Mouse (Mus musculus) heart, embryonic 16.5 days (tissue): Measurements from ENCODE around the gene Ptprr. TPM values are rescaled to one million over a fixed set of nuclear protein-coding genes. Genes with fewer than 3 reads are reported as not detected.

Experiments used
- ATAC-seq: fragments of 200-750 bp; cut with Nextera tagmentation; replicated peaks from 2 replicates; pipeline ENCODE4 v1.8.0; 2017; ENCODE audit warnings: moderate number of reproducible peaks; ENCODE audit not compliant: insufficient read depth, low FRiP score; ENCODE audit errors: extremely low read depth
- H3K27ac ChIP-seq: fragments of 300-500 bp; sonication (generic); 2 replicates; pipeline ENCODE4 v1.5.1; 2014; ENCODE audit warnings: mild to moderate bottlenecking, low read length, control low read depth, moderate library complexity
- H3K27me3 ChIP-seq: fragments of 300-500 bp; sonication (generic); 2 replicates; pipeline ENCODE4 v1.6.1; 2014; ENCODE audit warnings: low read length, mixed read lengths; ENCODE audit not compliant: control insufficient read depth, insufficient read depth
- H3K36me3 ChIP-seq: fragments of 300-500 bp; sonication (generic); 2 replicates; pipeline ENCODE4 v1.6.1; 2014; ENCODE audit not compliant: control insufficient read depth, insufficient read depth
- H3K4me1 ChIP-seq: fragments of 300-500 bp; sonication (generic); 2 replicates; pipeline ENCODE4 v1.6.1; 2014; ENCODE audit warnings: low read length, mixed read lengths; ENCODE audit not compliant: control insufficient read depth, insufficient read depth
- H3K4me2 ChIP-seq: fragments of 300-500 bp; sonication (generic); 2 replicates; pipeline ENCODE4 v1.6.1; 2014; ENCODE audit warnings: low read depth, mild to moderate bottlenecking, control low read depth, low read length
- H3K4me3 ChIP-seq: fragments of 300-500 bp; sonication (generic); 2 replicates; pipeline ENCODE4 v1.5.1; 2014; ENCODE audit warnings: mild to moderate bottlenecking, control low read depth, low read length
- H3K9ac ChIP-seq: fragments of 300-500 bp; sonication (generic); 2 replicates; pipeline ENCODE4 v1.6.1; 2014; ENCODE audit warnings: low read length, control low read depth
- H3K9me3 ChIP-seq: fragments of 300-500 bp; sonication (generic); replicated peaks from 2 replicates; pipeline ENCODE4 v1.6.1; 2016; ENCODE audit warnings: low read length; ENCODE audit not compliant: control insufficient read depth
- WGBS: fragments of 180-500 bp; shearing (Covaris S2); extraction: QIAGEN DNeasy Blood & Tissue Kit; methylation state at CpG from one replicate; pipeline ENCODE4 v1.1.7; 2014; 5-methylcytosine and 5-hydroxymethylcytosine counted together
- polyA plus RNA-seq: library from polyadenylated mRNA; unstranded; fragments of >200 nt; fragmentation: Nextera tagmentation; extraction: Ambion mirVana; gene quantifications from 2 replicates; pipeline ENCODE4 v1.2.1, GENCODE M21; 2015

Gene Ptprr
- polyA plus RNA-seq, 1 experiment from 2014 or later, result 0.35 TPM

DNA sequence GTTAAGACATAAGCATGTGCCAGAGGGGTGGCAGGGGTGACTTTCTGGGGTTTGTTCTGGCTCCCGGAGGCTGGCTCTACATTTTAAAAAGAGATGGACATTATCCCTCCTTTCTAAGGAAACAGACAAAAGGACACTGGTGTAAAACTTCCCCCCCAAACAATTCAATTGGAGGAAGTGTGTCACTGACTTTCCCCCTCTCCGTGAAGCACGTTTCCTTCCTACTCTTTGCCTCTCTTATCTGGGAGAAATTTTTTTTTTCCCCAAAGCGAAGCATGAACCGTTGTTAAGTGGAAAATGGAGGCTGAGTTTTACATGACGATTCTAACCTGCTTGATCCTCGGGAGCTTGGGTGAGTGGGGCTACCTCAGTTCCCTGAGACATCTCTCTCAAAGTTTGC is 257.3 kb downstream of the Ptprr start, which contains the start of gene Ptprb:
Gene Ptprb, plus strand, starts transcription at position 244 of the 400 bp plus-strand sequence.
- Histone ChIP-seq H3K9ac (peak within 1 kb of the TSS; percentile 36; the same call in 1 of the 2 replicates), H3K4me2 (peak within 1 kb of the TSS; percentile 42; the same call in 1 of the 2 replicates), H3K9me3 (no peaks in the 10 kb centered on the region), H3K27me3 (no peaks in the 10 kb centered on the region), H3K4me1 (no peaks in the 10 kb centered on the region), H3K4me3 (peak within 1 kb of the TSS; percentile 42), H3K27ac (peak within 1 kb of the TSS; percentile 75), H3K36me3 (no peaks in the 10 kb centered on the region)
- no peak for ATAC-seq
- WGBS, result 34% methylated on average over 7 of the region's 7 CpGs

DNA sequence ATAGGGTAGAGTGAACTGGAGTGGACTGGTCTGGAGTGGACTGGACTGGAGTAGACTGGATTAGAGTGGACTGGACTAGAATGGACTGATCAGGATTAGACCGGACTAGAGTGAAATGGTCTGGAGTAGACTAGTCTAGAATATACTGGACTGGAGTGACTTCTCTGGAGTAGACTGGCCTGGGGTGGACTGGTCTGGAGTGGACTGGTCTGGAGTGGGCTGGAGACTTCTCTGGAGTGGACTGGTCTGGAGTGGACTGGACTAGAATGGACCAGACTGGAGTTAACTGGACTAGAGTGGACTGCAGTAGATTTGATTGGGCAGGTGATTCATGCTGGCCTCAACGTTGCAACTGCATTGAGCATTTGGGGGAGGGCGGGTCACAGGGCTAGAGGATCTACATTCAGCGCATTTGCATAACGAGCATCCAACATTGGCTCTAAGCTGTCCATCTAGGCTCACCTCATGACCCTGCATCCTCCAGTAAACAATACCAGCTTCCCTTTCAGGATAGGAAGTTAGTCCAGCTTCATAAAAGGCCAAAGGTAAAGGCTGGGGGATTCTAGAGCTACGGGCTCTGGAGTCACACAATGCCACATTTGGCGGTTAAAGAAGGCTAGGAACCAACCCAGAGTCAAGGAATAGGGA is 268.8 kb downstream of the Ptprr start:
- Histone ChIP-seq H3K27me3 (no peaks in the 10 kb centered on the region), H3K4me1 (0 out of 2 replicates have a peak, but pooled peaks cover 2% of the 10 kb centered on the region), H3K36me3 (no peaks in the 10 kb centered on the region), H3K27ac (no peak overlapping the region), H3K9me3 (no peaks in the 10 kb centered on the region), H3K4me3 (no peak overlapping the region), H3K9ac (no peak overlapping the region), H3K4me2 (no peak overlapping the region)
- no peak for ATAC-seq
- WGBS, result 73% methylated on average over 7 of the region's 7 CpGs

DNA sequence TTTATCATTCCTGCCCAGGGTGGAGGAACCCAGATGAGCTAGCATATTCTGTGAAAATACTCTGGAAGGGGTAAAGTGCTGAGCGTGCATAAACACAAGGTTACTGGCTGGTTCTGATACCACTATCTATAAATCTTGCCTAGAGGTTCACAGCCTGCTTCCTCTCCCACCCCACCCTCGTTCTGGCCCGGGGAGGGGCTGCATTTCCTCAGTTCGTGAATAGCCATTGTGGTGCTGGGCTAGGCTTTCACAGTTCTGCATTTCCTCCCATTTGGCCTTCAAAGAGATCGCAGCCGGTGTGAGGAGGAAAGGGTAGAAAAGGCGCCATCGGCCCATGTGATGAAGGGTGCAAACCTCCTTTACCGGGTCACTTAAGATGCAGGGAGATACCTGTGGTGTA is 270.1 kb downstream of the Ptprr start:
- no peaks in the 10 kb centered on the region for H3K9me3 ChIP-seq
- H3K4me2 ChIP-seq, result no peak overlapping the region
- H3K27me3 ChIP-seq, result no peaks in the 10 kb centered on the region
- 0 out of 2 replicates have a peak, but pooled peaks cover 2% of the 10 kb centered on the region for H3K4me1 ChIP-seq
- H3K4me3 ChIP-seq, result no peak overlapping the region
- no peak overlapping the region for H3K9ac ChIP-seq
- 0 out of 2 replicates have a peak overlapping the region, but pooled peaks have one; percentile 37 for H3K27ac ChIP-seq
- no peaks in the 10 kb centered on the region for H3K36me3 ChIP-seq
- WGBS, result 40% methylated on average over 9 of the region's 9 CpGs
- no peak for ATAC-seq

DNA sequence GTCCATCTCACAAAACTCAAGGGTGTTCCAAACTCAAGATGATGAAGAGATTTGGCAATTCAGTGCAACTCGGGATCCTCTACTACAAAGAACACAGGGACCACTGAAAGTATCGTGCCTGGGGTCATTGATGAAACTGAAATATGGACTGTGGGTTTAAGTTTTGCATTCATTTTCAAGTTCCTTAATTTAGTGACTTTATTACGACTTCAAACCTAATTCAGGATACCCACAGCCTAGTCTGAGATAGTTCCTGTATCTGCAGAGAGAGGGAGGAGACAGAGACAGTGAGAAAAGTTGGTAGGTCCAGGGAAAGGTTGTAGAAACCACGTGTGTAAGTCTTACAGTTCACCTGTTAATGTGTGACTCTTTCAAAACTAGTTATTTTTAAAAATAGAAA is 272.5 kb downstream of the Ptprr start:
- H3K9me3 ChIP-seq, result no peaks in the 10 kb centered on the region
- 70% methylated on average over 4 of the region's 4 CpGs for WGBS
- no peaks in the 10 kb centered on the region for H3K36me3 ChIP-seq
- 0 out of 2 replicates have a peak, but pooled peaks cover 2% of the 10 kb centered on the region for H3K4me1 ChIP-seq
- no peak for ATAC-seq
- H3K27ac ChIP-seq, result no peak overlapping the region
- H3K4me3 ChIP-seq, result no peak overlapping the region
- no peak overlapping the region for H3K9ac ChIP-seq
- H3K27me3 ChIP-seq, result no peaks in the 10 kb centered on the region
- H3K4me2 ChIP-seq, result no peak overlapping the region

DNA sequence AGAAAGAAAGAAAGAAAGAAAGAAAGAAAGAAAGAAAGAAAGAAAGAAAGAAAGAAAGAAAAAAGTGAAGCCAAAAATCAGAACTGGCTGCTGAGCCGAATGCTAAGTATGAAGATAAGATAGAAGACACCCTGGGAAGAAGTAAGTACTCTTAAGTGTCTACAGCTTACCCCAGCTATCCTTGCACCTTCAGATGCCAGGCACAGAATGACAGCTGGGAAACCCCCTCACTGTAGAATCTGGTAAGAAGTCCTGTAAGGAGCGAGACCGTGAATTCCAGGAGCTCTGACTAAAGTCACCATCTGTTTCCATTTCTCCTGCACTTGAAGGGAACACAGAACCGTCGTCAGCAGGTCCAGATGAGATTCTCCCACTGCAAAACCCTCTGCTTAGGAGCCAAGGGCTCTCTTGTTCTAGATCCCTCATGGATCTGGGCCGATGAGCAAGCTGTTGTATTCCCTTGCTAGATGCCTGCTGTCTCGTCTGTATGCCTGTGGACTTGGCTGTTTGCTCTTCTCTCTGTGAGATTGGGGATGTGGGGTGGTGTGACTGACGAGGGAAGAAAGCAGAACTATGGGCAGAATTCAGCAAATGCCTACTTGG is 273.2 kb downstream of the Ptprr start:
- Histone ChIP-seq H3K36me3 (no peaks in the 10 kb centered on the region), H3K27me3 (no peaks in the 10 kb centered on the region), H3K4me1 (0 out of 2 replicates have a peak, but pooled peaks cover 2% of the 10 kb centered on the region), H3K27ac (no peak overlapping the region), H3K4me2 (no peak overlapping the region), H3K9me3 (no peaks in the 10 kb centered on the region), H3K4me3 (no peak overlapping the region), H3K9ac (no peak overlapping the region)
- ATAC-seq, result no peak
- WGBS, result 42% methylated on average over 8 of the region's 8 CpGs

DNA sequence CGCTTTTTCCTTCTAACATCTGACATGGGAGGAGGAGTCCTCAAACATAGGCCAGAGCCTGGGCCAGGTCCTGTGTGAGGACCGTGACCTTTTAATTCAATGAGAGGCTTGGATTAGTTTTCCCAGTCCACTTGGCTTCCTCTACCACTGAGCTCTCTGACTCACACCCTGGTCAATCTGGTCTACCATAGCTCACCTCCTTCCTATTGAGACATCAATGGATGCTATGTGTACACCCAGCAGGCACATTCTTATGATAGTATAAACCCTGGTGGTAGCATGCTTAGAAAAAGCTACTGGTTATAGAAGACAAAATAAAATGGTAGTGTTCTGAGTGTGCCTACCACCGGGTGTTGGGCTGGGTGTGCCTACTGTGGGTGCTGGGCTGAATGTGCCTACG is 278.4 kb downstream of the Ptprr start:
- no peak for ATAC-seq
- H3K9ac ChIP-seq, result no peak overlapping the region
- peaks cover 4% of the 10 kb centered on the region; the same call in 1 of the 2 replicates for H3K4me1 ChIP-seq
- H3K9me3 ChIP-seq, result no peaks in the 10 kb centered on the region
- H3K27me3 ChIP-seq, result peaks cover 11% of the 10 kb centered on the region
- H3K4me2 ChIP-seq, result no peak overlapping the region
- 77% methylated on average over 4 of the region's 4 CpGs for WGBS
- no peak overlapping the region for H3K27ac ChIP-seq
- no peak overlapping the region for H3K4me3 ChIP-seq
- no peaks in the 10 kb centered on the region for H3K36me3 ChIP-seq

DNA sequence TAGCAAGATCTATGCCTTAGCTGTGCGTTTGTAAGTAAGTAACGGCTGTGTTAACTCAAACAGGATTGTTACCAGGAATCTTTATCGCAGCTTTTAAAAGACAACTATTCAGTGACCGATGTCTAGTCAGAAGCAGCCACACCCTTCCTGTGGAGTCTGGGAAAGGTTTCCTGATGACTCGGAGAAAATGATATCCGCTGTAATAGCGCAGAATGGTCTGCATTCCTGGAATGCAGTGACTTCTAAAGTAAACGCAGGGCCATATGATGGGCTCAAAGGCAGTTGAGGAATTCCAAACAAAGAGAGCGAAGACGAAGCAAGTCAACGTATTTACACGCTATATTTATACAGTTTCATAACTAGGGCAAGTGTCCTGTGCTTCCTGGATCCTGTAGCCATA is 279.8 kb downstream of the Ptprr start:
- H3K4me1 ChIP-seq, result peaks cover 3% of the 10 kb centered on the region; the same call in 1 of the 2 replicates
- no peaks in the 10 kb centered on the region for H3K36me3 ChIP-seq
- H3K27me3 ChIP-seq, result peaks cover 20% of the 10 kb centered on the region
- ATAC-seq, result no peak
- no peak overlapping the region for H3K4me2 ChIP-seq
- no peak overlapping the region for H3K4me3 ChIP-seq
- no peak overlapping the region for H3K9ac ChIP-seq
- H3K27ac ChIP-seq, result no peak overlapping the region
- 46% methylated on average over 12 of the region's 12 CpGs for WGBS
- no peaks in the 10 kb centered on the region for H3K9me3 ChIP-seq

DNA sequence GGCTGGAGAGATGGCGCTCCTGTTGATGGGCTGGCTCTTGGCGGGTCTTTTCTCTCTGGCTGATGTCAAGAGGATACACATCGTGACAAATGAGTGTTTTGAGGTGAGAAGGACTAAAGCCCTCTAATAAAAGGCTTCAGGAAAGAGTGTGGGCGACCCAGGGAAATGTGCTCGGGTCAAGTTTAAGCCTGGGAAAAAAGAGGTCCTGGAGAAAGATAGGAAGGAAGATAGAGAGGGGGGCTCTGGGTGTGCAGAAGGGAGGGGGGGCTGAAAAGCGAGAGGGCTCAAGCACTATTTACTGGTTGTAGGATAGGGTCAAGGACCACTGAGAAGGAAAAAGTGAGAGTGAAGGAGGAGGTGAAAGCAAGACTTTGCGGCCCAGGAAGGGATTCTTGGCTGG is 282.8 kb downstream of the Ptprr start:
- ATAC-seq, result no peak
- H3K9ac ChIP-seq, result peak overlapping the region; percentile 59
- H3K27ac ChIP-seq, result peak overlapping the region; percentile 41
- peak overlapping the region; percentile 54 for H3K4me3 ChIP-seq
- 14% methylated on average over 7 of the region's 7 CpGs for WGBS
- peaks cover 3% of the 10 kb centered on the region; the same call in 1 of the 2 replicates for H3K4me1 ChIP-seq
- H3K9me3 ChIP-seq, result no peaks in the 10 kb centered on the region
- H3K36me3 ChIP-seq, result no peaks in the 10 kb centered on the region
- H3K27me3 ChIP-seq, result peaks cover 20% of the 10 kb centered on the region
- H3K4me2 ChIP-seq, result peak overlapping the region; percentile 64

DNA sequence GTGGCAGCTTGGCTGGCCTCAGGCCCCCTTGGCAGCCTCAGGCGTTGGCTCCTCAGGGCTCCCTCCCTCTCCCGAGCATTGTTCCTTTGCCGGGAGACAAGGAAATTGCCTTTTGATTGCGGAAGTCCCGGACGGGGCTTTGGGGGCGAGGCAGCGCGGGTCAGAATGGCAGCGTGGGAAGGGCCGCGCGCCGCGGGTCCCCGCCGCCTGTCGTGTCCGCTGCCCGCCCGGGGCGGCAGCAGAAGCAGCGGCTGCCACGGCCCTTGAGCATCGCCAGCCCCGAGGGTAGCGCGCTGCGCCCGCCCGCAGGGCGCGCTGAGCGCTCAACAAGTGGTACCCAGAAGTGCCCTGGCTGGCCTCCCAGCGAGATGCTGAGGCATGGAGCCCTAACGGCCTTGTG is 283.2 kb downstream of the Ptprr start:
- Histone ChIP-seq H3K36me3 (no peaks in the 10 kb centered on the region), H3K4me1 (peaks cover 3% of the 10 kb centered on the region; the same call in 1 of the 2 replicates), H3K4me3 (peak overlapping the region; percentile 54), H3K4me2 (peak overlapping the region; percentile 64), H3K27me3 (peaks cover 20% of the 10 kb centered on the region), H3K9me3 (no peaks in the 10 kb centered on the region), H3K9ac (peak overlapping the region; percentile 59), H3K27ac (peak overlapping the region; percentile 61)
- WGBS, result under 1% methylated on average over 36 of the region's 36 CpGs
- peak; percentile 56 for ATAC-seq
